Mouse (Mus musculus) heart, embryonic 16.5 days (tissue): ENCODE results near the gene Hvcn1. TPM values are rescaled to one million over a fixed set of nuclear protein-coding genes. Genes with fewer than 3 reads are reported as not detected.

Source experiments
- ATAC-seq: fragments of 200-750 bp; cut with Nextera tagmentation; replicated peaks from 2 replicates; pipeline ENCODE4 v1.8.0; 2017; ENCODE audit warnings: moderate number of reproducible peaks; ENCODE audit not compliant: insufficient read depth, low FRiP score; ENCODE audit errors: extremely low read depth
- H3K27ac ChIP-seq: fragments of 300-500 bp; sonication (generic); 2 replicates; pipeline ENCODE4 v1.5.1; 2014; ENCODE audit warnings: mild to moderate bottlenecking, low read length, control low read depth, moderate library complexity
- H3K27me3 ChIP-seq: fragments of 300-500 bp; sonication (generic); 2 replicates; pipeline ENCODE4 v1.6.1; 2014; ENCODE audit warnings: low read length, mixed read lengths; ENCODE audit not compliant: control insufficient read depth, insufficient read depth
- H3K36me3 ChIP-seq: fragments of 300-500 bp; sonication (generic); 2 replicates; pipeline ENCODE4 v1.6.1; 2014; ENCODE audit not compliant: control insufficient read depth, insufficient read depth
- H3K4me1 ChIP-seq: fragments of 300-500 bp; sonication (generic); 2 replicates; pipeline ENCODE4 v1.6.1; 2014; ENCODE audit warnings: low read length, mixed read lengths; ENCODE audit not compliant: control insufficient read depth, insufficient read depth
- H3K4me2 ChIP-seq: fragments of 300-500 bp; sonication (generic); 2 replicates; pipeline ENCODE4 v1.6.1; 2014; ENCODE audit warnings: low read depth, mild to moderate bottlenecking, control low read depth, low read length
- H3K4me3 ChIP-seq: fragments of 300-500 bp; sonication (generic); 2 replicates; pipeline ENCODE4 v1.5.1; 2014; ENCODE audit warnings: mild to moderate bottlenecking, control low read depth, low read length
- H3K9ac ChIP-seq: fragments of 300-500 bp; sonication (generic); 2 replicates; pipeline ENCODE4 v1.6.1; 2014; ENCODE audit warnings: low read length, control low read depth
- H3K9me3 ChIP-seq: fragments of 300-500 bp; sonication (generic); replicated peaks from 2 replicates; pipeline ENCODE4 v1.6.1; 2016; ENCODE audit warnings: low read length; ENCODE audit not compliant: control insufficient read depth
- WGBS: fragments of 180-500 bp; shearing (Covaris S2); extraction: QIAGEN DNeasy Blood & Tissue Kit; methylation state at CpG from one replicate; pipeline ENCODE4 v1.1.7; 2014; 5-methylcytosine and 5-hydroxymethylcytosine counted together
- polyA plus RNA-seq: library from polyadenylated mRNA; unstranded; fragments of >200 nt; fragmentation: Nextera tagmentation; extraction: Ambion mirVana; gene quantifications from 2 replicates; pipeline ENCODE4 v1.2.1, GENCODE M21; 2015

Gene Hvcn1
- polyA plus RNA-seq = 3.8 and 5.7 TPM in 2 replicates

- Histone ChIP-seq H3K4me2 (no peak within 1 kb of the TSS), H3K4me3 (no peak within 1 kb of the TSS), H3K9me3 (no peaks in the 10 kb centered on the region), H3K27ac (no peak within 1 kb of the TSS), H3K36me3 (no peaks in the 10 kb centered on the region), H3K27me3 (no peaks in the 10 kb centered on the region), H3K4me1 (peaks cover 8% of the 10 kb centered on the region), H3K9ac (no peak within 1 kb of the TSS)
- no peak for ATAC-seq
- WGBS = 64% methylated on average over 4 of the region's 4 CpGs
Observed at GRCm38 (mm10) chr5:122206475-122206874, at the start of gene Hvcn1. Gene Hvcn1 (plus strand): TSS chr5:122206804.

GRCm38 (mm10) chr5:122157827-122158381 is 48.7 kb upstream of the Hvcn1 start, which contains the start of gene Ppp1cc:
Gene Ppp1cc (plus strand): TSS chr5:122158278.
- Histone ChIP-seq H3K27me3 (no peaks in the 10 kb centered on the region), H3K4me1 (peaks cover 54% of the 10 kb centered on the region), H3K9ac (peak within 1 kb of the TSS; percentile 96), H3K4me2 (peak within 1 kb of the TSS; percentile 86), H3K4me3 (peak within 1 kb of the TSS; percentile 96), H3K27ac (peak within 1 kb of the TSS; percentile 91), H3K36me3 (0 out of 2 replicates have a peak, but pooled peaks cover 4% of the 10 kb centered on the region), H3K9me3 (no peaks in the 10 kb centered on the region)
- ATAC-seq = peak; percentile 92
- WGBS = under 1% methylated on average over 45 of the region's 54 CpGs

GRCm38 (mm10) chr5:122158557-122159515 is 47.8 kb upstream of the Hvcn1 start:
- Histone ChIP-seq H3K4me2 (peak overlapping the region; percentile 86), H3K9me3 (no peaks in the 10 kb centered on the region), H3K27me3 (no peaks in the 10 kb centered on the region), H3K4me3 (peak overlapping the region; percentile 96), H3K4me1 (peaks cover 63% of the 10 kb centered on the region), H3K9ac (peak overlapping the region; percentile 96), H3K36me3 (0 out of 2 replicates have a peak, but pooled peaks cover 6% of the 10 kb centered on the region), H3K27ac (peak overlapping the region; percentile 80)
- peak; percentile 7; the same call in 1 of the 2 replicates for ATAC-seq
- WGBS = under 1% methylated on average over 42 of the region's 42 CpGs

- Histone ChIP-seq H3K27ac (peak overlapping the region; percentile 43; the same call in 1 of the 2 replicates), H3K27me3 (no peaks in the 10 kb centered on the region), H3K36me3 (peaks cover 8% of the 10 kb centered on the region), H3K4me2 (peak overlapping the region; percentile 33), H3K4me3 (0 out of 2 replicates have a peak overlapping the region, but pooled peaks have one; percentile 7), H3K4me1 (peaks cover 85% of the 10 kb centered on the region), H3K9me3 (no peaks in the 10 kb centered on the region), H3K9ac (peak overlapping the region; percentile 35; the same call in 1 of the 2 replicates)
- ATAC-seq = no peak
- 30% methylated on average over 6 of the region's 6 CpGs for WGBS
Observed at GRCm38 (mm10) chr5:122163194-122163593, 43.4 kb upstream of the Hvcn1 start.

GRCm38 (mm10) chr5:122164011-122164410 is 42.6 kb upstream of the Hvcn1 start:
- Histone ChIP-seq H3K36me3 (peaks cover 13% of the 10 kb centered on the region), H3K4me1 (peaks cover 89% of the 10 kb centered on the region)

GRCm38 (mm10) chr5:122165233-122165915 is 41.2 kb upstream of the Hvcn1 start:
- Histone ChIP-seq H3K27ac (peak overlapping the region; percentile 28; the same call in 1 of the 2 replicates), H3K4me2 (no peak overlapping the region), H3K27me3 (no peaks in the 10 kb centered on the region), H3K36me3 (peaks cover 23% of the 10 kb centered on the region), H3K9ac (peak overlapping the region; percentile 7; the same call in 1 of the 2 replicates), H3K4me3 (no peak overlapping the region), H3K9me3 (no peaks in the 10 kb centered on the region), H3K4me1 (peaks cover 78% of the 10 kb centered on the region)
- no peak for ATAC-seq
- 39% methylated on average over 6 of the region's 6 CpGs for WGBS

More at GRCm38 (mm10) chr5:122164011-122164410, 42.6 kb upstream of the Hvcn1 start:
- Histone ChIP-seq H3K27me3 (no peaks in the 10 kb centered on the region), H3K9ac (peak overlapping the region; percentile 21; the same call in 1 of the 2 replicates), H3K4me2 (no peak overlapping the region), H3K4me3 (no peak overlapping the region), H3K27ac (no peak overlapping the region), H3K9me3 (no peaks in the 10 kb centered on the region)
- 65% methylated on average over 3 of the region's 3 CpGs for WGBS
- no peak for ATAC-seq

- Histone ChIP-seq H3K36me3 (peaks cover 32% of the 10 kb centered on the region), H3K27ac (peak overlapping the region; percentile 33), H3K4me3 (no peak overlapping the region), H3K9ac (peak overlapping the region; percentile 31), H3K4me2 (peak overlapping the region; percentile 23), H3K27me3 (no peaks in the 10 kb centered on the region), H3K4me1 (peaks cover 65% of the 10 kb centered on the region), H3K9me3 (no peaks in the 10 kb centered on the region)
- 38% methylated on average over 8 of the region's 8 CpGs for WGBS
- ATAC-seq = no peak
Observed at GRCm38 (mm10) chr5:122166636-122167161, 39.9 kb upstream of the Hvcn1 start.

GRCm38 (mm10) chr5:122168344-122169069 is 38.1 kb upstream of the Hvcn1 start:
- ATAC-seq = no peak
- no peak overlapping the region for H3K27ac ChIP-seq
- WGBS = 76% methylated on average over 14 of the region's 14 CpGs
- no peak overlapping the region for H3K4me3 ChIP-seq
- H3K9me3 ChIP-seq = no peaks in the 10 kb centered on the region
- H3K36me3 ChIP-seq = peaks cover 50% of the 10 kb centered on the region
- H3K9ac ChIP-seq = no peak overlapping the region
- peaks cover 47% of the 10 kb centered on the region for H3K4me1 ChIP-seq
- no peak overlapping the region for H3K4me2 ChIP-seq
- H3K27me3 ChIP-seq = no peaks in the 10 kb centered on the region
